17 mouse cellular contexts compared by ENCODE assay signal in the genomic region with DNA sequence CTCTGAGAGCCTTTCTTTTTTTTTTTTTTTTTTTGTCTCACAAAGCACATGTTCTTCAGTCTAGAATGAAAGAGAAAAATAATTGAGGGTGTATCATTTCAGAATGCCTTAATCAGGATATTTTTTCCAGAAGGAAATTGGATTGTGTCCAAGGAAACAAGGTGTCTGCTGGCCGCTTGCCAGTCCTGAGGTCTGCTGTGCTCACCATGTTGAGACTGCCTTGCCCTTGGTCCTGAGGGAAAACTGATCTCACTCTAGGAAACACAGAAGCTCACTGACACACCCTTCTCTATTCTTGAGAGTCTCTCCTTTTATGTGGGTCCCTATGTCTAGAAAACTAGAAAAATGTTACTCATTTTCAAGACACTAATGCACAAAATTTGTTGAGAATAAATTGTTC.
A peak's percentile ranks its signal among the peaks of the same experiment; 100 is the strongest.
DNase-seq lines count a peak whose midpoint lies in the region; ATAC-seq and TF ChIP-seq lines count a peak whose summit lies in the region.
"Had no signal": no experiment of that assay in that cellular context is flagged by ENCODE, and none has a peak within 500 bp of the region (broad histone marks: within the 10 kb centered on the region; RNA-seq: fewer than 3 reads in every experiment).

No protein-coding gene starts in this region.

- peak; percentile 8 for DNase-seq in cerebellum, adult 11-12 months
- DNase-seq in lung, embryonic 14.5 days = peak; percentile 10
- no peak for DNase-seq in lung, adult 2 months
- DNase-seq in cerebellum, postnatal 14 days = peak; percentile 56 to 63
- peak; percentile 15 to 33 for DNase-seq in kidney, postnatal 4 days
- DNase-seq in hindbrain, embryonic 11.5 days (ENCODE audit: low spot score) = no peak
- DNase-seq: gastrocnemius, adult 2 months; heart, adult 2 months; layer of hippocampus, postnatal 36 days; lung, postnatal 14 days had no signal

- no peak overlapping the region for H3K4me2 ChIP-seq in lung, embryonic 14.5 days
- no peak overlapping the region for H3K4me2 ChIP-seq in neural tube, embryonic 15.5 days
- no peak overlapping the region for H3K4me2 ChIP-seq in hindbrain, embryonic 11.5 days (replicated peaks; ENCODE audit: low read depth, low read length)
- H3K4me2 ChIP-seq: embryonic facial prominence, embryonic 13.5 days; forebrain, embryonic 13.5 days; hindbrain, embryonic 14.5 days had no signal

- no peaks in the 10 kb centered on the region for H3K27me3 ChIP-seq in lung, embryonic 14.5 days (ENCODE audit: insufficient read depth, low read length)
- no peaks in the 10 kb centered on the region for H3K27me3 ChIP-seq in neural tube, embryonic 15.5 days (replicated peaks)
- H3K27me3 ChIP-seq in hindbrain, embryonic 11.5 days (ENCODE audit: control insufficient read depth, insufficient read depth, low read length) = no peaks in the 10 kb centered on the region
- H3K27me3 ChIP-seq: embryonic facial prominence, embryonic 13.5 days; forebrain, embryonic 13.5 days had no signal

- no peak overlapping the region for H3K9ac ChIP-seq in lung, embryonic 14.5 days
- H3K9ac ChIP-seq in neural tube, embryonic 15.5 days (replicated peaks) = no peak overlapping the region
- no peak overlapping the region for H3K9ac ChIP-seq in hindbrain, embryonic 11.5 days (ENCODE audit: low read depth, low read length)
- H3K9ac ChIP-seq: embryonic facial prominence, embryonic 13.5 days; forebrain, embryonic 13.5 days; hindbrain, embryonic 14.5 days; liver, embryonic 14.5 days had no signal

- H3K4me3 ChIP-seq in lung, embryonic 14.5 days (ENCODE audit: low read depth, low read length) = no peak overlapping the region
- no peak overlapping the region for H3K4me3 ChIP-seq in lung, adult 2 months (replicated peaks; ENCODE audit: extremely low read depth, low read depth, low read length)
- H3K4me3 ChIP-seq in neural tube, embryonic 15.5 days (replicated peaks) = no peak overlapping the region
- H3K4me3 ChIP-seq in hindbrain, embryonic 11.5 days (ENCODE audit: low read depth, low read length) = no peak overlapping the region
- H3K4me3 ChIP-seq: embryonic facial prominence, embryonic 13.5 days; forebrain, embryonic 13.5 days; gastrocnemius, adult 2 months; heart, adult 2 months had no signal

- no peaks in the 10 kb centered on the region for H3K9me3 ChIP-seq in lung, embryonic 14.5 days (ENCODE audit: low read depth, low read length)
- no peaks in the 10 kb centered on the region for H3K9me3 ChIP-seq in neural tube, embryonic 15.5 days (replicated peaks)
- no peaks in the 10 kb centered on the region for H3K9me3 ChIP-seq in hindbrain, embryonic 11.5 days (ENCODE audit: control insufficient read depth, low read length)
- H3K9me3 ChIP-seq: embryonic facial prominence, embryonic 13.5 days; forebrain, embryonic 13.5 days had no signal

- no peaks in the 10 kb centered on the region for H3K4me1 ChIP-seq in lung, embryonic 14.5 days (ENCODE audit: insufficient read depth)
- no peaks in the 10 kb centered on the region for H3K4me1 ChIP-seq in lung, adult 2 months (ENCODE audit: control insufficient read depth, insufficient read depth, low read length)
- H3K4me1 ChIP-seq in neural tube, embryonic 15.5 days = no peaks in the 10 kb centered on the region
- no peaks in the 10 kb centered on the region for H3K4me1 ChIP-seq in hindbrain, embryonic 11.5 days (replicated peaks; ENCODE audit: control insufficient read depth, insufficient read depth, low read length)
- H3K4me1 ChIP-seq: embryonic facial prominence, embryonic 13.5 days; forebrain, embryonic 13.5 days had no signal

- H3K36me3 ChIP-seq in lung, embryonic 14.5 days (ENCODE audit: insufficient read depth) = no peaks in the 10 kb centered on the region
- no peaks in the 10 kb centered on the region for H3K36me3 ChIP-seq in neural tube, embryonic 15.5 days
- no peaks in the 10 kb centered on the region for H3K36me3 ChIP-seq in hindbrain, embryonic 11.5 days (ENCODE audit: control insufficient read depth, insufficient read depth, low read length)
- H3K36me3 ChIP-seq: embryonic facial prominence, embryonic 13.5 days had no signal

- no peak for TF ChIP-seq CTCF in lung, embryonic 14.5 days (IDR thresholded peaks at IDR 0.05; ENCODE audit: low read depth)
- no peak for TF ChIP-seq CTCF in lung, adult 2 months (IDR thresholded peaks at IDR 0.05; ENCODE audit: insufficient read depth, low read length)

- ATAC-seq in cerebellum, adult (ENCODE audit: insufficient number of reproducible peaks, low FRiP score, low TSS enrichment) = no peak
- no peak for ATAC-seq in lung, embryonic 14.5 days (ENCODE audit: insufficient read depth)
- no peak for ATAC-seq in neural tube, embryonic 15.5 days (ENCODE audit: low FRiP score)
- no peak for ATAC-seq in hindbrain, embryonic 11.5 days (ENCODE audit: low FRiP score)
- ATAC-seq: forebrain, embryonic 13.5 days had no signal

- no peak for TF ChIP-seq POLR2A in lung, adult 2 months (IDR thresholded peaks at IDR 0.05; ENCODE audit: borderline replicate concordance, extremely low read depth, low read depth, low read length)

- H3K27ac ChIP-seq in lung, embryonic 14.5 days (ENCODE audit: low read depth) = no peak overlapping the region
- H3K27ac ChIP-seq in neural tube, embryonic 15.5 days (replicated peaks) = no peak overlapping the region
- no peak overlapping the region for H3K27ac ChIP-seq in hindbrain, embryonic 11.5 days (ENCODE audit: low read depth, low read length)
- H3K27ac ChIP-seq: embryonic facial prominence, embryonic 13.5 days; forebrain, embryonic 13.5 days; gastrocnemius, adult 2 months; heart, adult 2 months; hindbrain, embryonic 14.5 days; kidney, postnatal 0 days; liver, embryonic 14.5 days had no signal

- 33% methylated on average over 1 of the region's 1 CpGs for WGBS in lung, embryonic 14.5 days
- WGBS in lung, adult 2 months = 53% methylated on average over 1 of the region's 1 CpGs
- WGBS in neural tube, embryonic 15.5 days = 81% methylated on average over 1 of the region's 1 CpGs
- 100% methylated on average over 1 of the region's 1 CpGs for WGBS in hindbrain, embryonic 11.5 days

Comparison
In these comparisons a context has a peak if more than half of its experiments do, and no peak if none do; other contexts are left out.
1. DNase-seq: peak in cerebellum, adult 11-12 months (single experiment), lung, embryonic 14.5 days (single experiment), cerebellum, postnatal 14 days (2 of 2) and kidney, postnatal 4 days (2 of 2); none in lung, adult 2 months (single experiment) and hindbrain, embryonic 11.5 days (single experiment).